Mouse (Mus musculus): ENCODE data around the gene Fyb. TPM values are rescaled to one million over a fixed set of nuclear protein-coding genes. Genes with fewer than 3 reads are reported as not detected.

Gene Fyb
- polyA plus RNA-seq (2011; ENCODE audit: insufficient read length, low read depth, missing spikeins), result 1.3 and 5.7 TPM in 2 replicates

DNA sequence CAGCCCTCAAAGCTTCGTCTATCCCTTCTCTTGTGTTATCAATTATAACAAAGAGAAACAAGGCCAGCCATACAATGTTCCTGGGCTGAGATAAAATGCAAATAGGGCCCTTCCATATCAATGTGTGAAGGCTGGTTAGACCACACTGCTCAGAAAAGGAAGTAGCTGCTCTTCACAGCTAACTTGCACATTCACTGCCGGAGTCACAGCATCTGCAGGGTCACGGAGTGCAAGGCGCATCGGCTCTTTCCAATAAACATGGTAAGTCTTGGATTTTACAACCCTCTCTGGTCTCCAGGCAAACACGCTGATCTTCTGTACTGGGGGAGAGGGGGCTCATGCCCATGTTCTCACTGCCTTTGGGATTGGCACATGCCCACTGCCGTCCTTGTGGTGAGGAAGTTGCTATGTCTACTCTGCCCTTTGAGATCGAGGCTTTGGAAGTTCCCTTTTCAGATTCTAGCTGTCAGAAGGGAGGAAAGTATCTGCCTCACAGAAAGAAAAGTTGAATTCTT, at the start of gene Fyb:
TSS of gene Fyb (plus strand) at position 201 of the 515 bp plus-strand sequence.
- H3K4me1 ChIP-seq (ENCODE audit: control insufficient read depth, insufficient read depth, low read length), result no peaks in the 10 kb centered on the region
- no peak within 1 kb of the TSS for H3K27ac ChIP-seq (ENCODE audit: insufficient read depth, low read length)
- H3K4me3 ChIP-seq (ENCODE audit: insufficient read depth, low read length), result no peak within 1 kb of the TSS
- TF ChIP-seq POLR2A (IDR thresholded peaks at IDR 0.05; ENCODE audit: low read depth, low read length) (no peak), CTCF (IDR thresholded peaks at IDR 0.05; ENCODE audit: borderline replicate concordance, insufficient read depth, low read length) (no peak)

- Histone ChIP-seq H3K4me3 (ENCODE audit: insufficient read depth, low read length) (no peak overlapping the region), H3K4me1 (ENCODE audit: control insufficient read depth, insufficient read depth, low read length) (no peaks in the 10 kb centered on the region), H3K27ac (ENCODE audit: insufficient read depth, low read length) (no peak overlapping the region)
- TF ChIP-seq POLR2A (IDR thresholded peaks at IDR 0.05; ENCODE audit: low read depth, low read length) (no peak), CTCF (IDR thresholded peaks at IDR 0.05; ENCODE audit: borderline replicate concordance, insufficient read depth, low read length) (no peak)
Observed at GRCm38 (mm10) chr15:6483561-6483960, 39.1 kb upstream of the Fyb start.

- Histone ChIP-seq H3K4me3 (ENCODE audit: insufficient read depth, low read length) (no peak overlapping the region), H3K4me1 (ENCODE audit: control insufficient read depth, insufficient read depth, low read length) (no peaks in the 10 kb centered on the region; the same call in 1 of the 2 replicates), H3K27ac (ENCODE audit: insufficient read depth, low read length) (peak overlapping the region; percentile 47; the same call in 1 of the 2 replicates)
- TF ChIP-seq POLR2A (IDR thresholded peaks at IDR 0.05; ENCODE audit: low read depth, low read length) (no peak), CTCF (IDR thresholded peaks at IDR 0.05; ENCODE audit: borderline replicate concordance, insufficient read depth, low read length) (no peak)
Observed at GRCm38 (mm10) chr15:6492386-6492785, 30.3 kb upstream of the Fyb start.

- Histone ChIP-seq H3K27ac (ENCODE audit: insufficient read depth, low read length) (no peak overlapping the region), H3K4me3 (ENCODE audit: insufficient read depth, low read length) (no peak overlapping the region), H3K4me1 (ENCODE audit: control insufficient read depth, insufficient read depth, low read length) (no peaks in the 10 kb centered on the region)
- TF ChIP-seq POLR2A (IDR thresholded peaks at IDR 0.05; ENCODE audit: low read depth, low read length) (no peak), CTCF (IDR thresholded peaks at IDR 0.05; ENCODE audit: borderline replicate concordance, insufficient read depth, low read length) (no peak)
Observed at GRCm38 (mm10) chr15:6498396-6499070, 24.1 kb upstream of the Fyb start.

GRCm38 (mm10) chr15:6500787-6501186, 21.9 kb upstream of the Fyb start:
- TF ChIP-seq POLR2A (IDR thresholded peaks at IDR 0.05; ENCODE audit: low read depth, low read length), result no peak
- no peak for TF ChIP-seq CTCF (IDR thresholded peaks at IDR 0.05; ENCODE audit: borderline replicate concordance, insufficient read depth, low read length)
- H3K27ac ChIP-seq (ENCODE audit: insufficient read depth, low read length), result no peak overlapping the region
- no peaks in the 10 kb centered on the region for H3K4me1 ChIP-seq (ENCODE audit: control insufficient read depth, insufficient read depth, low read length)
- no peak overlapping the region for H3K4me3 ChIP-seq (ENCODE audit: insufficient read depth, low read length)

- no peak overlapping the region for H3K4me3 ChIP-seq (ENCODE audit: insufficient read depth, low read length)
- TF ChIP-seq CTCF (IDR thresholded peaks at IDR 0.05; ENCODE audit: borderline replicate concordance, insufficient read depth, low read length), result no peak
- no peak for TF ChIP-seq POLR2A (IDR thresholded peaks at IDR 0.05; ENCODE audit: low read depth, low read length)
- H3K27ac ChIP-seq (ENCODE audit: insufficient read depth, low read length), result no peak overlapping the region
- H3K4me1 ChIP-seq (ENCODE audit: control insufficient read depth, insufficient read depth, low read length), result no peaks in the 10 kb centered on the region
Observed at GRCm38 (mm10) chr15:6517525-6517924, 5.1 kb upstream of the Fyb start.

GRCm38 (mm10) chr15:6519417-6520255, 3.0 kb upstream of the Fyb start:
- no peak overlapping the region for H3K4me3 ChIP-seq (ENCODE audit: insufficient read depth, low read length)
- no peak overlapping the region for H3K27ac ChIP-seq (ENCODE audit: insufficient read depth, low read length)
- H3K4me1 ChIP-seq (ENCODE audit: control insufficient read depth, insufficient read depth, low read length), result no peaks in the 10 kb centered on the region
- TF ChIP-seq POLR2A (IDR thresholded peaks at IDR 0.05; ENCODE audit: low read depth, low read length) (no peak), CTCF (IDR thresholded peaks at IDR 0.05; ENCODE audit: borderline replicate concordance, insufficient read depth, low read length) (no peak)

DNA sequence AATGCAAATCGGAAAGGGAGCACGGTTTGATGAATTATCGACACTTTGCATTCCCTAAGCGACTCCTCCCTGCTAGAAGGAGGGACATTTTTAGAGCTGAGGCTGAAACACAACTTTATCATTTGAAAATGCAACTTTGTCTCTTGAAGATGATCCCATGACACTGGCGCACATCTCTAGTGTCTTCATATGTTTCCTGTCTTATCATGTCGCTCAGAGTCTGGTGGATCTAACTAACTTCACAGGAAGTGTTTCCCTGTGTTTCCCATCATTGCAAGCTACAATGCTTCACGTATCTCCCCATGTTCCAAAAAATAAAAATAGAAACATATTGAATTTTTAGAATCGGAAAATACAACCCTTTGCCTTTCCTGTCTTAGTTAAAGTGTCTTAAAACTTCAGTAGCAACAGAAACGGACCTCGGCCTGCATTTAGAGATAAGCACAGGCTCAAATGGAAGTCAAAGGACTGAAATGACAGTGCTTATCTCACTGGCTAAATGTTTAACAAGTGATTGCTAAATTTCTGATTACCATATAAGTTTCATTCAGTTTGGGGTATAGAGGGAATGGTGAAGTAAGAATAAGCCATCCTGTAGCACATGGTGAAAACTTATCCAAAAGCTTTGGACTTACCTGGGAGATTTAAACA, 2.0 kb upstream of the Fyb start:
- TF ChIP-seq CTCF (IDR thresholded peaks at IDR 0.05; ENCODE audit: borderline replicate concordance, insufficient read depth, low read length), result no peak
- TF ChIP-seq POLR2A (IDR thresholded peaks at IDR 0.05; ENCODE audit: low read depth, low read length), result no peak
- Histone ChIP-seq H3K27ac (ENCODE audit: insufficient read depth, low read length) (no peak overlapping the region), H3K4me1 (ENCODE audit: control insufficient read depth, insufficient read depth, low read length) (no peaks in the 10 kb centered on the region), H3K4me3 (ENCODE audit: insufficient read depth, low read length) (no peak overlapping the region)

- no peak for TF ChIP-seq POLR2A (IDR thresholded peaks at IDR 0.05; ENCODE audit: low read depth, low read length)
- TF ChIP-seq CTCF (IDR thresholded peaks at IDR 0.05; ENCODE audit: borderline replicate concordance, insufficient read depth, low read length), result no peak
- H3K4me3 ChIP-seq (ENCODE audit: insufficient read depth, low read length), result no peak overlapping the region
- no peaks in the 10 kb centered on the region for H3K4me1 ChIP-seq (ENCODE audit: control insufficient read depth, insufficient read depth, low read length)
- no peak overlapping the region for H3K27ac ChIP-seq (ENCODE audit: insufficient read depth, low read length)
Observed at GRCm38 (mm10) chr15:6524801-6525200, 2.1 kb downstream of the Fyb start.

All from embryonic fibroblast, embryonic 13.5 days (primary cell).